Mouse (Mus musculus) spleen, adult 2 months (tissue): ENCODE measurements around the gene Gm28051.

ENCODE experiments used
- CTCF ChIP-seq: fragments of 200-500 bp; IDR thresholded peaks from 2 replicates; pipeline ENCODE4 v1.5.1; 2011; ENCODE audit warnings: mild to moderate bottlenecking, inconsistent platforms; ENCODE audit not compliant: insufficient read depth, insufficient read length, insufficient replicate concordance; ENCODE audit errors: extremely low read depth
- POLR2A ChIP-seq: fragments of 200-500 bp; IDR thresholded peaks from 2 replicates; pipeline ENCODE4 v1.6.1; 2011; ENCODE audit warnings: low read depth, low read length, inconsistent platforms

- TF ChIP-seq POLR2A: no peak
- no peak for TF ChIP-seq CTCF
Measured at GRCm38 (mm10) chr12:102691761-102692160, 65.8 kb downstream of the Gm28051 start.
